Mouse (Mus musculus) CH12.LX (cell line): ENCODE results near the gene Efr3b.

ENCODE experiments used
- CTCF ChIP-seq, 2 experiments: IDR thresholded peaks in 1 of 2; conservative IDR thresholded peaks in 1 of 2; 2 replicates each; pipeline ENCODE4 v1.5.1; 2011 to 2012; ENCODE audit warnings: low read depth in 2 of 2, low read length in 2 of 2, improper control_type of control experiment in 1 of 2, inconsistent platforms in 1 of 2, mild to moderate bottlenecking in 1 of 2, moderate library complexity in 1 of 2
- GABPA ChIP-seq: IDR thresholded peaks from 2 replicates; pipeline ENCODE4 v1.6.1; 2012; ENCODE audit warnings: low read depth, low read length, improper control_type of control experiment, inconsistent platforms; ENCODE audit not compliant: insufficient replicate concordance
- POLR2A ChIP-seq: IDR thresholded peaks from 2 replicates; pipeline ENCODE4 v1.6.1; 2011; ENCODE audit warnings: low read depth, mild to moderate bottlenecking, improper control_type of control experiment, low read length
- SMC3 ChIP-seq: IDR thresholded peaks from 2 replicates; pipeline ENCODE4 v1.6.1; 2011; ENCODE audit warnings: low read depth, low read length, improper control_type of control experiment

- no peak for TF ChIP-seq CTCF (conservative IDR thresholded peaks at IDR 0.05 in 1 of 2, IDR thresholded peaks at IDR 0.05 in 1 of 2; ENCODE audit: low read depth in 2 of 2, low read length in 2 of 2)
- no peak for TF ChIP-seq SMC3
- TF ChIP-seq POLR2A, result no peak
- TF ChIP-seq GABPA, result no peak
Observed at GRCm38 (mm10) chr12:3980991-3981349, 57.7 kb downstream of the Efr3b start.
